ENCODE assay signal across 7 mouse cellular contexts in genomic region chr6:59498079-59498478, GRCm38 (mm10).
DNase-seq lines count a peak whose midpoint lies in the region; ATAC-seq and TF ChIP-seq lines count a peak whose summit lies in the region.

No protein-coding gene starts in this region.

- peak; percentile 66 to 67 for DNase-seq in B cell, adult 2 months
- DNase-seq in ES-CJ7 (ENCODE audit: low read depth, low spot score), result peak; percentile 55
- peak; percentile 64 to 75 for DNase-seq in cerebellum, adult 18-20 months
- peak; percentile 53 for DNase-seq in kidney, postnatal 14 days
- peak; percentile 73 for DNase-seq in lung, embryonic 14.5 days
- DNase-seq in right cerebral cortex, postnatal 36 days (ENCODE audit: low spot score in 2 of 2), result peak; percentile 9 to 24

- no peak overlapping the region for H3K4me3 ChIP-seq in lung, embryonic 14.5 days (ENCODE audit: low read depth, low read length)

- TF ChIP-seq CTCF in lung, embryonic 14.5 days (IDR thresholded peaks at IDR 0.05; ENCODE audit: low read depth), result peak; percentile 74

- ATAC-seq in frontal cortex, adult (ENCODE audit: low TSS enrichment), result peak; percentile 84
- no peak for ATAC-seq in lung, embryonic 14.5 days (ENCODE audit: insufficient read depth)

- H3K27ac ChIP-seq in lung, embryonic 14.5 days (ENCODE audit: low read depth), result no peak overlapping the region

- no peaks in the 10 kb centered on the region for H3K36me3 ChIP-seq in lung, embryonic 14.5 days (ENCODE audit: insufficient read depth)

- no peaks in the 10 kb centered on the region for H3K4me1 ChIP-seq in lung, embryonic 14.5 days (ENCODE audit: insufficient read depth)

- WGBS in lung, embryonic 14.5 days, result 35% methylated on average over 7 of the region's 7 CpGs

- H3K4me2 ChIP-seq in lung, embryonic 14.5 days, result no peak overlapping the region

- no peaks in the 10 kb centered on the region for H3K9me3 ChIP-seq in lung, embryonic 14.5 days (ENCODE audit: low read depth, low read length)

- H3K9ac ChIP-seq in lung, embryonic 14.5 days, result no peak overlapping the region

- H3K27me3 ChIP-seq in lung, embryonic 14.5 days (ENCODE audit: insufficient read depth, low read length), result no peaks in the 10 kb centered on the region

Comparison
In these comparisons a context has a peak if more than half of its experiments do, and no peak if none do; other contexts are left out.
1. DNase-seq: peak in every context shown above with its lines; median percentile 73 in lung, embryonic 14.5 days; 70 in cerebellum, adult 18-20 months; 66 in B cell, adult 2 months; 55 in ES-CJ7; 53 in kidney, postnatal 14 days; 16 in right cerebral cortex, postnatal 36 days.